Mouse (Mus musculus) kidney, postnatal 36 days (tissue): ENCODE data around the gene Mgarp.
A peak's percentile ranks its signal among the peaks of the same experiment; 100 is the strongest.
"Not testable (repeated sequence)": the region's sequence is repeated elsewhere in the genome, so short reads cannot be mapped to it uniquely, and the experiment has no call there.

Experiments
- DNase-seq, 2 experiments: peaks; one replicate each; pipeline ENCODE4 v3.0.0; 2021 to 2022; ENCODE audit warnings: mixed read lengths in 2 of 2

The Mgarp gene

GRCm38 (mm10) chr3:51397700-51398299, 1.3 kb upstream of the Mgarp start:
- no peak for DNase-seq

GRCm38 (mm10) chr3:51395461-51396145, 935 bp downstream of the Mgarp start:
- no peak for DNase-seq

GRCm38 (mm10) chr3:51394881-51395280, 1.7 kb downstream of the Mgarp start:
- no peak for DNase-seq

GRCm38 (mm10) chr3:51393651-51394050, 2.9 kb downstream of the Mgarp start:
- no peak for DNase-seq

GRCm38 (mm10) chr3:51393018-51393417, 3.5 kb downstream of the Mgarp start:
- not testable (repeated sequence) for DNase-seq

GRCm38 (mm10) chr3:51391591-51391990, 4.9 kb downstream of the Mgarp start:
- DNase-seq = no peak

GRCm38 (mm10) chr3:51391095-51391494, 5.4 kb downstream of the Mgarp start:
- DNase-seq = no peak

GRCm38 (mm10) chr3:51388904-51389303, 7.6 kb downstream of the Mgarp start:
- DNase-seq = no peak

- peak; percentile 73 to 80 for DNase-seq
These were observed 8.6 kb downstream of the Mgarp start for GRCm38 (mm10) chr3:51387868-51388381.

- DNase-seq = no peak
These were observed 9.4 kb downstream of the Mgarp start for GRCm38 (mm10) chr3:51387134-51387451.

- DNase-seq = no peak
These were observed 10.0 kb downstream of the Mgarp start for GRCm38 (mm10) chr3:51386441-51387133.

- DNase-seq = no peak
These were observed 13.1 kb downstream of the Mgarp start for GRCm38 (mm10) chr3:51383409-51383808.

- no peak for DNase-seq
These were observed 15.9 kb downstream of the Mgarp start for GRCm38 (mm10) chr3:51380660-51381014.

- peak; percentile 42 to 69 for DNase-seq
These were observed 16.5 kb downstream of the Mgarp start for GRCm38 (mm10) chr3:51379786-51380659.

GRCm38 (mm10) chr3:51378665-51378946, 17.9 kb downstream of the Mgarp start:
- no peak for DNase-seq

- peak; percentile 57 to 70 for DNase-seq
These were observed 18.5 kb downstream of the Mgarp start for GRCm38 (mm10) chr3:51377878-51378664.

GRCm38 (mm10) chr3:51375307-51376265, 21.0 kb downstream of the Mgarp start:
- DNase-seq = peak; percentile 66 to 82

GRCm38 (mm10) chr3:51373544-51373943, 23.0 kb downstream of the Mgarp start:
- no peak for DNase-seq

- DNase-seq = peak in 1 of 2 experiments; percentile 38
These were observed 23.7 kb downstream of the Mgarp start for GRCm38 (mm10) chr3:51372883-51373282.

- DNase-seq = no peak
These were observed 24.7 kb downstream of the Mgarp start for GRCm38 (mm10) chr3:51371826-51372225.

GRCm38 (mm10) chr3:51368011-51368410, 28.5 kb downstream of the Mgarp start:
- DNase-seq = no peak
